14 mouse cellular contexts compared by ENCODE assay signal in the genomic region with DNA sequence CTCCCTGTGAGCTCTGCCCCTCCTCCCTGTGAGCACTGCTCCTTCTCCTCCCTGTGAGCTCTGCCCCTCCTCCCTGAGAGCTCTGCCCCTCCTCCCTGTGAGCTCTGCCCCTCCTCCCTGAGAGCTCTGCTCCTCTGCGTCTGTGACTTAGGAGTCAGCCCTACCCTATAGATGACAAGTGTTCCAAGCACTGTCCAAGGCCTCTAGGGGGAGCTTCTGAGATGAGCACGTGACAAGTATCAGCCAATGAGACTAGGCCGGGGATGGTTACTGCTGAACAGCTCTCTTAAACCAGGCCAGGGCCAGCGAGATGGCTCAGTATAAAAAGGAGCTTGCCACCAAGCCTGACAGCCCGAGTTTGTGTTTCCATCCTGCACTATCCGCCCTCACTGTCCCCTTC. TPM values are rescaled to one million over a fixed set of nuclear protein-coding genes. Genes with fewer than 3 reads are reported as not detected.
DNase-seq lines count a peak whose midpoint lies in the region; ATAC-seq and TF ChIP-seq lines count a peak whose summit lies in the region.
"Had no signal": no experiment of that assay in that cellular context is flagged by ENCODE, and none has a peak within 500 bp of the region (broad histone marks: within the 10 kb centered on the region; RNA-seq: fewer than 3 reads in every experiment).

No protein-coding gene starts in this region.

- no peaks in the 10 kb centered on the region for H3K9me3 ChIP-seq in liver, postnatal 0 days (ENCODE audit: low read length)
- no peaks in the 10 kb centered on the region for H3K9me3 ChIP-seq in liver, embryonic 11.5 days (ENCODE audit: control insufficient read depth, low read length)
- H3K9me3 ChIP-seq in forebrain, embryonic 12.5 days, result no peaks in the 10 kb centered on the region
- H3K9me3 ChIP-seq: heart, embryonic 15.5 days had no signal

- no peak overlapping the region for H3K4me2 ChIP-seq in liver, postnatal 0 days (ENCODE audit: low read depth, low read length)
- no peak overlapping the region for H3K4me2 ChIP-seq in liver, embryonic 11.5 days
- H3K4me2 ChIP-seq in forebrain, embryonic 12.5 days, result no peak overlapping the region
- H3K4me2 ChIP-seq: heart, embryonic 15.5 days had no signal

- no peaks in the 10 kb centered on the region for H3K4me1 ChIP-seq in liver, postnatal 0 days (ENCODE audit: insufficient read depth)
- no peaks in the 10 kb centered on the region; the same call in 1 of the 2 replicates for H3K4me1 ChIP-seq in liver, embryonic 11.5 days (replicated peaks; ENCODE audit: control insufficient read depth, insufficient read depth, low read length)
- H3K4me1 ChIP-seq in forebrain, embryonic 12.5 days, result peaks cover 6% of the 10 kb centered on the region
- H3K4me1 ChIP-seq: heart, embryonic 15.5 days had no signal

- intact Hi-C loops in gastrocnemius, postnatal 14 days (cut with DNase I; ENCODE audit: low total_unique reads), result no loop called here

- H3K9ac ChIP-seq in liver, postnatal 0 days (replicated peaks), result no peak overlapping the region
- no peak overlapping the region for H3K9ac ChIP-seq in liver, embryonic 11.5 days (ENCODE audit: low read depth, low read length)
- no peak overlapping the region for H3K9ac ChIP-seq in forebrain, embryonic 12.5 days
- H3K9ac ChIP-seq: forebrain, postnatal 0 days; heart, embryonic 15.5 days; liver, embryonic 14.5 days had no signal

- TF ChIP-seq CTCF in liver, postnatal 0 days (IDR thresholded peaks at IDR 0.05; ENCODE audit: low read depth), result 0 out of 2 replicates have a peak, but pooled peaks have one; percentile 4

- no peak for ATAC-seq in liver, postnatal 0 days
- ATAC-seq in liver, embryonic 11.5 days (replicated peaks; ENCODE audit: low FRiP score), result no peak
- ATAC-seq in forebrain, embryonic 12.5 days (ENCODE audit: low FRiP score), result no peak
- ATAC-seq: forebrain, postnatal 0 days had no signal

- no peak for DNase-seq in liver, postnatal 0 days
- DNase-seq in liver, embryonic 11.5 days (ENCODE audit: low spot score), result no peak
- DNase-seq in ES-CJ7 (ENCODE audit: low read depth, low spot score), result peak; percentile 97
- DNase-seq in R1 (ENCODE audit: low read depth, low spot score), result peak; percentile 99
- peak; percentile 6 for DNase-seq in large intestine, adult 2 months (ENCODE audit: low read depth, low spot score)
- DNase-seq in gastrocnemius, postnatal 14 days, result no peak
- no peak for DNase-seq in left cerebral cortex, adult 18-20 months (ENCODE audit: low spot score in 2 of 2)
- DNase-seq: cerebellum, adult 9-10 months; forebrain, postnatal 0 days had no signal

- no peak for TF ChIP-seq EP300 in liver, postnatal 0 days (IDR thresholded peaks at IDR 0.05; ENCODE audit: low read depth)

- H3K36me3 ChIP-seq in liver, postnatal 0 days (replicated peaks; ENCODE audit: insufficient read depth, low read length), result no peaks in the 10 kb centered on the region
- H3K36me3 ChIP-seq in liver, embryonic 11.5 days (ENCODE audit: control insufficient read depth, insufficient read depth, low read length), result no peaks in the 10 kb centered on the region
- no peaks in the 10 kb centered on the region for H3K36me3 ChIP-seq in forebrain, embryonic 12.5 days (replicated peaks)
- H3K36me3 ChIP-seq: heart, embryonic 15.5 days had no signal

- no peak overlapping the region for H3K27ac ChIP-seq in liver, postnatal 0 days (ENCODE audit: low read depth)
- no peak overlapping the region for H3K27ac ChIP-seq in liver, embryonic 11.5 days (ENCODE audit: low read depth, low read length)
- H3K27ac ChIP-seq in forebrain, embryonic 12.5 days, result no peak overlapping the region
- H3K27ac ChIP-seq: heart, embryonic 15.5 days; liver, embryonic 14.5 days had no signal

- no peaks in the 10 kb centered on the region for H3K27me3 ChIP-seq in liver, postnatal 0 days (ENCODE audit: insufficient read depth, low read length)
- no peaks in the 10 kb centered on the region for H3K27me3 ChIP-seq in liver, embryonic 11.5 days (replicated peaks; ENCODE audit: control insufficient read depth, insufficient read depth, low read length)
- H3K27me3 ChIP-seq in forebrain, embryonic 12.5 days, result no peaks in the 10 kb centered on the region
- H3K27me3 ChIP-seq: heart, embryonic 15.5 days had no signal

- no peak overlapping the region for H3K4me3 ChIP-seq in liver, postnatal 0 days (ENCODE audit: low read depth, low read length)
- no peak overlapping the region for H3K4me3 ChIP-seq in liver, embryonic 11.5 days (ENCODE audit: low read depth, low read length)
- no peak overlapping the region for H3K4me3 ChIP-seq in forebrain, embryonic 12.5 days (replicated peaks)
- H3K4me3 ChIP-seq: heart, embryonic 15.5 days had no signal

- 59% methylated on average over 6 of the region's 6 CpGs for WGBS in liver, postnatal 0 days (ENCODE audit: insufficient replicate concordance)
- 61% methylated on average over 6 of the region's 6 CpGs for WGBS in liver, embryonic 11.5 days
- 66% methylated on average over 6 of the region's 6 CpGs for WGBS in large intestine, adult 2 months
- WGBS in forebrain, embryonic 12.5 days, result 73% methylated on average over 6 of the region's 6 CpGs

RNA-seq across cellular contexts. Expression of a gene that starts 48.4 kb away (rescaled TPM):
- polyA plus RNA-seq in liver, postnatal 0 days (2015; fragmentation: Nextera tagmentation; extraction: Ambion mirVana), result not detected in 2 replicates
- 0.10 and 0.23 TPM in 2 replicates for polyA plus RNA-seq in liver, embryonic 11.5 days (2014; fragmentation: Nextera tagmentation; extraction: Ambion mirVana)
- polyA plus RNA-seq in large intestine, adult 2 months (2012; rRNA removed), result 0.03 and 0.04 TPM in 2 replicates
- not detected for total RNA-seq in gastrocnemius, postnatal 14 days (2021)
- polyA plus RNA-seq in forebrain, embryonic 12.5 days (2016; fragmentation: Nextera tagmentation; extraction: Ambion mirVana), result 3.3 and 3.9 TPM in 2 replicates
- 10 to 100 TPM; 21.5 to 28.5 TPM for total RNA-seq in left cerebral cortex, adult 18-20 months (2021)
- total RNA-seq: gastrocnemius, postnatal 4 days; megakaryocyte, adult 5-6 weeks had no signal

Comparison
In these comparisons a context has a peak if more than half of its experiments do, and no peak if none do; other contexts are left out.
1. DNase-seq: peak in ES-CJ7 (single experiment), R1 (single experiment) and large intestine, adult 2 months (single experiment); none in liver, postnatal 0 days (single experiment), liver, embryonic 11.5 days (single experiment), gastrocnemius, postnatal 14 days (single experiment) and left cerebral cortex, adult 18-20 months (0 of 2).